Comparison of ENCODE assay signal across 15 mouse cellular contexts in the genomic region with DNA sequence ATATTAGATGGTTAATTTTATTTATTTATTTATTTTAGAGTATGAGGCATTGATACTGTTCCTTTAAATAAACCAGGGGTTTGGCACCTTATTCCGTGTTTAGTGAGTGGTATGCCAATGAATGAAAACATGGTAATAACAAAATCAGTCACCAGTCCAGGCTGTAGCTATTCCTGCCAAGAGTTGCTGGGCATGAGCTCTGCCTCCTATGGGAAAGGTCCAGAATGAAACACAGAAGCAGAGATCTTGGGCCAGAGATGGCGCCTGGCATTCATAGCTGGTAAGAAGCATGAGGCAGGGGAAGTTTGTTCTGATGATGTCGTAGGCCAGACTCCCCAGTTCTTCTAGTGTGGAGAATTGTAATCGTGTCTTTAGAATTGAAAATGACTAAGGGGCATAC.
"Had no signal": no experiment of that assay in that cellular context is flagged by ENCODE, and none has a peak within 500 bp of the region (broad histone marks: within the 10 kb centered on the region; RNA-seq: fewer than 3 reads in every experiment).

No protein-coding gene starts in this region.

- H3K27ac ChIP-seq: lung, embryonic 15.5 days; macrophage; midbrain, embryonic 13.5 days; midbrain, embryonic 15.5 days; neural tube, embryonic 12.5 days had no signal

- H3K27me3 ChIP-seq: lung, embryonic 15.5 days; megakaryocyte, embryonic 14.5 days; midbrain, embryonic 13.5 days; midbrain, embryonic 15.5 days; neural tube, embryonic 12.5 days had no signal

- DNase-seq: lung, adult 2 months; lung, postnatal 14 days; lung, postnatal 36 days; right cerebral cortex, postnatal 14 days; thymus, adult 18-20 months; thymus, postnatal 14 days; thymus, postnatal 36 days had no signal

- H3K4me2 ChIP-seq: lung, embryonic 15.5 days; midbrain, embryonic 11.5 days; midbrain, embryonic 13.5 days; midbrain, embryonic 15.5 days; neural tube, embryonic 12.5 days had no signal

- ATAC-seq: lung, postnatal 0 days; midbrain, embryonic 13.5 days; midbrain, embryonic 15.5 days had no signal

- H3K9me3 ChIP-seq: lung, embryonic 15.5 days; midbrain, embryonic 13.5 days; midbrain, embryonic 15.5 days; neural tube, embryonic 12.5 days had no signal

- H3K36me3 ChIP-seq: lung, embryonic 15.5 days; midbrain, embryonic 13.5 days; midbrain, embryonic 15.5 days; neural tube, embryonic 12.5 days had no signal

- H3K4me1 ChIP-seq: lung, embryonic 15.5 days; midbrain, embryonic 15.5 days; neural tube, embryonic 12.5 days had no signal

- H3K9ac ChIP-seq: lung, embryonic 15.5 days; midbrain, embryonic 13.5 days; midbrain, embryonic 15.5 days; neural tube, embryonic 12.5 days had no signal

- H3K4me3 ChIP-seq: lung, embryonic 15.5 days; megakaryocyte, embryonic 14.5 days; midbrain, embryonic 13.5 days; midbrain, embryonic 15.5 days; neural tube, embryonic 12.5 days had no signal
